Mouse (Mus musculus) heart, postnatal 0 days (tissue): ENCODE data around the gene AC131692.1. TPM values are rescaled to one million over a fixed set of nuclear protein-coding genes. Genes with fewer than 3 reads are reported as not detected.

Experiments used
- ATAC-seq: fragments of 200-750 bp; cut with Nextera tagmentation; 2 replicates; pipeline ENCODE4 v1.8.0; 2017; ENCODE audit warnings: low read depth, moderate number of reproducible peaks, moderate library complexity; ENCODE audit not compliant: insufficient read depth
- DNase-seq: peaks from one replicate; pipeline ENCODE4 v3.0.0-alpha.2; 2016; ENCODE audit warnings: low spot score
- H3K27ac ChIP-seq: fragments of 300-500 bp; sonication (generic); 2 replicates; pipeline ENCODE4 v1.5.1; 2014; ENCODE audit warnings: low read depth, mild to moderate bottlenecking
- H3K27me3 ChIP-seq: fragments of 300-500 bp; sonication (generic); 2 replicates; pipeline ENCODE4 v1.6.1; 2014; ENCODE audit warnings: low read length, mixed read lengths; ENCODE audit not compliant: control insufficient read depth, insufficient read depth
- H3K36me3 ChIP-seq: fragments of 300-500 bp; sonication (generic); replicated peaks from 2 replicates; pipeline ENCODE4 v1.6.1; 2014; ENCODE audit warnings: low read length, mixed read lengths; ENCODE audit not compliant: control insufficient read depth, insufficient read depth
- H3K4me1 ChIP-seq: fragments of 300-500 bp; sonication (generic); 2 replicates; pipeline ENCODE4 v1.6.1; 2014; ENCODE audit warnings: antibody characterized with exemption; ENCODE audit not compliant: control insufficient read depth, insufficient read depth
- H3K4me2 ChIP-seq: fragments of 300-500 bp; sonication (generic); 2 replicates; pipeline ENCODE4 v1.6.1; 2014; ENCODE audit warnings: low read depth, mild to moderate bottlenecking, low read length, moderate library complexity
- H3K4me3 ChIP-seq: fragments of 300-500 bp; sonication (generic); 2 replicates; pipeline ENCODE4 v1.5.1; 2014; ENCODE audit warnings: low read depth, low read length
- H3K9ac ChIP-seq: fragments of 300-500 bp; sonication (generic); replicated peaks from 2 replicates; pipeline ENCODE4 v1.6.1; 2014; ENCODE audit warnings: low read depth, low read length, mixed read lengths
- H3K9me3 ChIP-seq: fragments of 300-500 bp; sonication (generic); replicated peaks from 2 replicates; pipeline ENCODE4 v1.6.1; 2016; ENCODE audit warnings: low read length; ENCODE audit not compliant: control insufficient read depth
- CTCF ChIP-seq: IDR thresholded peaks from 2 replicates; pipeline ENCODE4 v1.5.1; 2016; ENCODE audit warnings: antibody characterized with exemption, control low read depth, low read depth
- EP300 ChIP-seq: IDR thresholded peaks from 2 replicates; pipeline ENCODE4 v1.6.1; 2016; ENCODE audit warnings: antibody characterized with exemption, low read depth
- WGBS: fragments of 180-500 bp; shearing (Covaris S2); extraction: QIAGEN DNeasy Blood & Tissue Kit; methylation state at CpG from one replicate; pipeline ENCODE4 v1.1.7; 2014; 5-methylcytosine and 5-hydroxymethylcytosine counted together
- polyA plus RNA-seq: library from polyadenylated mRNA; unstranded; fragments of >200 nt; fragmentation: Nextera tagmentation; extraction: Ambion mirVana; gene quantifications from 2 replicates; pipeline ENCODE4 v1.2.1, GENCODE M21; 2015
- total RNA-seq: library from RNA; depleted of rRNA; stranded (reverse); fragments of >200 nt; gene quantifications from 2 replicates; pipeline ENCODE4 v1.2.3, GENCODE M21; 2014; ENCODE audit warnings: low replicate concordance

AC131692.1 gene
- total and polyA plus RNA-seq, 2 experiments from 2014 or later, result not detected

DNA sequence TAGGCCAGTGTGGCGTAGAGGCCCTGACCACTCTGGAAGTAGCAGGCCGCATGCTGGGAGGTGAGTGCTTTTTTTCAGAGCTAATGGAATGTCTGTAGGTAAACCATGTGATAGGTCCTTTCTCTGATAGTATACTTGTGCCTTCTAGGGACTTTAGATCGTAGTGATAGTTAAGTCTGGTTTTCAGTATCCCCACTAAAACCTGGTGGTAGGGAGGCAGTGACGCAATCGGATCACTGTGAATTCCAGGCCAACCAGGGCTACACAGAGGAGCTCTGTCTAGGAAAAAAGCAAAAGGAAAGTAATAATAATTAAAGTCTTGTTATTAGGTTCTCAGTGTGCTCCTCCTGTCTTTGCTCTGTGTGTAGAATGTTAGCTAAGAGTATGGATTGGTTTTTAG is 35.7 kb upstream of the AC131692.1 start:
- WGBS, result 26% methylated on average over 5 of the region's 5 CpGs
- peaks cover 36% of the 10 kb centered on the region for H3K4me1 ChIP-seq

DNA sequence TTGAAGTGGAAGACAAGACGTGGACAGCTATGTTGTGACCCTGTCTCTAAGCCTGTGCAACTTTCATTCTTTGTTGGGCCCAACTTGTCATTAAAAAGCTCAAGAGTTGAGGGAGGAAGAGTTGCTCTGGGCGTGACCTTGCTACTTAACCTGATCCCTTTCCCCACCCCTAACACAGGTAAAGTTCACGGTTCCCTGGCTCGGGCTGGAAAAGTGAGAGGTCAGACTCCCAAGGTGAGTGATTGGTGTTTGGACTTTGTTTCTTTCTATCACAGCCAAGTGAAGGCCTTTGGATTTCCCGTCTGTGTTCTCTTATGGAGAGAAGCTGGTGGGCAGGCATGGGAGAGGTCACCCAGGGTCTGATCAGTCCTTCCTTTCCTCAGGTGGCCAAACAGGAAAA is 35.3 kb upstream of the AC131692.1 start:
- H3K27me3 ChIP-seq, result no peaks in the 10 kb centered on the region
- TF ChIP-seq EP300 (no peak), CTCF (no peak)
- ATAC-seq (no peak), DNase-seq (no peak)
- H3K4me1 ChIP-seq, result peaks cover 36% of the 10 kb centered on the region
- WGBS, result 81% methylated on average over 5 of the region's 5 CpGs
- peaks cover 30% of the 10 kb centered on the region for H3K36me3 ChIP-seq
- no peak overlapping the region; the same call in 1 of the 2 replicates for H3K27ac ChIP-seq
- peak overlapping the region; percentile 85; the same call in 1 of the 2 replicates for H3K9ac ChIP-seq
- H3K4me2 ChIP-seq, result peak overlapping the region; percentile 79
- no peaks in the 10 kb centered on the region for H3K9me3 ChIP-seq
- H3K4me3 ChIP-seq, result peak overlapping the region; percentile 90

More for the DNA sequence above, 35.7 kb upstream of the AC131692.1 start:
- DNase-seq (no peak), ATAC-seq (no peak)
- peak overlapping the region; percentile 90 for H3K4me3 ChIP-seq
- H3K9me3 ChIP-seq, result no peaks in the 10 kb centered on the region
- peak overlapping the region; percentile 79 for H3K4me2 ChIP-seq
- H3K27ac ChIP-seq, result peak overlapping the region; percentile 84
- peaks cover 34% of the 10 kb centered on the region for H3K36me3 ChIP-seq
- no peak for TF ChIP-seq EP300
- TF ChIP-seq CTCF, result no peak
- peak overlapping the region; percentile 85 for H3K9ac ChIP-seq
- no peaks in the 10 kb centered on the region for H3K27me3 ChIP-seq

DNA sequence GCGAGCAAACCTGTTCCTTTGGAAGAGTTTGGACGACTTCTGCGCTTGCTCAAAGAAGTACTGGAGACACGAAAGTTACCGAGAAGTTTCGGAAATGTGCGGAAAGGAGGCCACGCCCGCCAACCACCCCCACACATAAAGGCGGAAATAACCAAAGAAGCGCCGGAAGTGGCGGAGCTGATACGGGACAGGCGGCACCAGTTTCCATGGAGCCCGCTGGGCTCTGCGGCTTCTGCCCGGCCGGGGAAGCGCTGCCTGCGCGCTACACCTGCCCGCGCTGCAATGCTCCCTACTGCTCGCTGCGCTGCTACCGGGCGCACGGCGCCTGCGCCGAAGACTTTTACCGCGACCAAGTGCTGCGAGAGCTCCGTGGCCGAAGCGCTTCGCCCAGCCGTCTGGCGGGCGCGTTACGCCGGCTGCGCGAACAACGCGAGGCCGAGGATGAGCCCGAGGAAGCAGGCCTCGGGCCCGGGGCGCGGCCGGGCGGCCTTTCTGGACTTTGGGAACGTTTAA is 33.1 kb upstream of the AC131692.1 start, which contains the start of gene Znhit2:
TSS of gene Znhit2 (plus strand) at position 172 of the 513 bp plus-strand sequence.
- peak; percentile 80 for ATAC-seq
- peak within 1 kb of the TSS; percentile 78 for H3K4me3 ChIP-seq
- H3K36me3 ChIP-seq, result peaks cover 12% of the 10 kb centered on the region
- H3K9me3 ChIP-seq, result no peaks in the 10 kb centered on the region
- WGBS, result under 1% methylated on average over 52 of the region's 58 CpGs
- peaks cover 36% of the 10 kb centered on the region for H3K4me1 ChIP-seq
- peak within 1 kb of the TSS; percentile 89 for H3K27ac ChIP-seq
- H3K4me2 ChIP-seq, result peak within 1 kb of the TSS; percentile 92
- peak within 1 kb of the TSS; percentile 84 for H3K9ac ChIP-seq
- no peaks in the 10 kb centered on the region for H3K27me3 ChIP-seq
- peak; percentile 96 for DNase-seq
- TF ChIP-seq EP300 (0 out of 2 replicates have a peak, but pooled peaks have one; percentile 29), CTCF (no peak)

DNA sequence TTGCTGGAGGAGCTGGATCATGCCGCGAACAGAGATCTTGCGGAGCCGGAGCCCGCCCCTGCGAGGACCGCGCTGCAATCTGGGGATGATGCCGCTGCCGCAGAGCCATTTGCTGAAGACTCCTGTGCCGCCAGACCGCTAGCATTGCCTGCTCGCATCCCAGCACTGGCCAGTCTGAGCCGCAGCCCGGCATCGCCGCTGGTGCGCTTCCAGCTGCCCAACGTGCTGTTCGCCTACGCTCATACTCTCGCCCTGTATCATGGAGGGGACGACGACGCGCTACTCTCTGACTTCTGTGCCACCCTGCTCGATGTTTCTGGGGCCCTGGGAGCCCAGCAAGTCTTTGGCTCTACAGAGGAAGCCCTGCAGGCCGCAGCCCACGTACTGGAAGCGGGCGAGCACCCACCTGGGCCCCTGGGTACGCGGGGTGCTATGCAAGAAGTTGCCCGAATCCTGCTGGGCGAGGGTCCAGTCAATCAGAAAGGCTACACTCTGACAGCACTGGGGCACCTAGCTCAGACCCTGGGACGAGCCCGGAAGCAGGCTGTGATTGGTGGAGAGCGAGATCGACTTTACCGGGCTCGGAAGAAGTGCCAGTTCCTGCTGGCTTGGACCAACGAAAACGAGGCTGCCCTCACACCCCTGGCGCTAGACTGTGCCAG is 32.4 kb upstream of the AC131692.1 start:
- peaks cover 34% of the 10 kb centered on the region for H3K4me1 ChIP-seq
- H3K27ac ChIP-seq, result peak overlapping the region; percentile 89
- peak; percentile 28 for DNase-seq
- ATAC-seq, result peak; percentile 5; the same call in 1 of the 2 replicates
- peak overlapping the region; percentile 84 for H3K9ac ChIP-seq
- TF ChIP-seq CTCF, result no peak
- TF ChIP-seq EP300, result no peak
- H3K27me3 ChIP-seq, result no peaks in the 10 kb centered on the region
- H3K36me3 ChIP-seq, result peaks cover 12% of the 10 kb centered on the region
- peak overlapping the region; percentile 92 for H3K4me2 ChIP-seq
- under 1% methylated on average over 44 of the region's 44 CpGs for WGBS
- H3K4me3 ChIP-seq, result peak overlapping the region; percentile 78
- no peaks in the 10 kb centered on the region for H3K9me3 ChIP-seq

DNA sequence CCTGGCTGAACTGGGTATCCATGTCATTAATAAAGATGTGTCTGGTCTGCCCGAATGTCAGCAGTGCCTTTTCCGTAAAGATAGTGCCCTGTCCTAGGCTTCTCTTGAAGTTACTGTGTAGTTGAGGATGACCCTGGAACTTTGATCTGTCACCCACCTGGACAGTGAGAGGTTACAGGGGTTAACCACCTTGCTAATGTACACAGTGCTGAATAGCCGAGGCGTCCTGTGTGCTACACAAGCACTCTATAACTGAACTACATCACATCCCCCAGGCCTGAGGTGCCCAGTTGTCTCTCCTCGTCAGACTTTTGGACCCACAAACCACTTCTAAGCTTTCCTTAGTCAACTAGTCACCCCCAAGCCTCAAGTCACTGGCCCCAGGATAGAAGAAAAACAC is 31.8 kb upstream of the AC131692.1 start:
- Histone ChIP-seq H3K4me2 (peak overlapping the region; percentile 92), H3K9me3 (no peaks in the 10 kb centered on the region), H3K27ac (peak overlapping the region; percentile 89; the same call in 1 of the 2 replicates), H3K4me1 (peaks cover 35% of the 10 kb centered on the region), H3K27me3 (no peaks in the 10 kb centered on the region), H3K4me3 (peak overlapping the region; percentile 78), H3K36me3 (peaks cover 12% of the 10 kb centered on the region), H3K9ac (peak overlapping the region; percentile 84)
- 63% methylated on average over 5 of the region's 5 CpGs for WGBS
- TF ChIP-seq CTCF (no peak), EP300 (no peak)
- DNase-seq (no peak), ATAC-seq (no peak)
